28 mouse cellular contexts compared by ENCODE assay signal in genomic region chr7:16673823-16674222, GRCm38 (mm10). TPM values are rescaled to one million over a fixed set of nuclear protein-coding genes. Genes with fewer than 3 reads are reported as not detected.
"Had no signal": no experiment of that assay in that cellular context is flagged by ENCODE, and none has a peak within 500 bp of the region (broad histone marks: within the 10 kb centered on the region; RNA-seq: fewer than 3 reads in every experiment).

No protein-coding gene starts in this region.

- ATAC-seq: liver, embryonic 12.5 days; midbrain, embryonic 13.5 days; midbrain, embryonic 16.5 days had no signal

- DNase-seq: layer of hippocampus, adult 9-11 months; liver; lung, adult 18-20 months; lung, postnatal 10 days; lung, postnatal 36 days; retina, postnatal 1 day; right cerebral cortex, postnatal 25 days; spleen, adult 18-20 months; thymus, postnatal 25 days had no signal

- H3K4me2 ChIP-seq: limb, embryonic 13.5 days; liver, embryonic 12.5 days; liver, embryonic 15.5 days; lung, embryonic 15.5 days; midbrain, embryonic 13.5 days; neural tube, embryonic 13.5 days; stomach, embryonic 15.5 days had no signal

- H3K4me1 ChIP-seq: limb, embryonic 10.5 days; limb, embryonic 13.5 days; liver, embryonic 12.5 days; liver, embryonic 15.5 days; lung, embryonic 15.5 days; midbrain, embryonic 10.5 days; midbrain, embryonic 13.5 days; neural tube, embryonic 13.5 days; stomach, embryonic 15.5 days had no signal

- H3K9ac ChIP-seq: limb, embryonic 13.5 days; liver, embryonic 12.5 days; liver, embryonic 15.5 days; lung, embryonic 15.5 days; midbrain, embryonic 13.5 days; neural tube, embryonic 13.5 days; stomach, embryonic 15.5 days had no signal

- H3K4me3 ChIP-seq: layer of hippocampus, adult 2 months; limb, embryonic 10.5 days; limb, embryonic 13.5 days; liver, embryonic 12.5 days; liver, embryonic 15.5 days; lung, embryonic 15.5 days; megakaryocyte, embryonic 14.5 days; midbrain, embryonic 10.5 days; midbrain, embryonic 13.5 days; myocyte; neural tube, embryonic 13.5 days; stomach, embryonic 15.5 days had no signal

- H3K27me3 ChIP-seq: limb, embryonic 13.5 days; liver, embryonic 12.5 days; liver, embryonic 15.5 days; lung, embryonic 15.5 days; midbrain, embryonic 13.5 days; neural tube, embryonic 13.5 days; stomach, embryonic 15.5 days had no signal

- H3K9me3 ChIP-seq: limb, embryonic 10.5 days; limb, embryonic 13.5 days; liver, embryonic 12.5 days; liver, embryonic 15.5 days; lung, embryonic 15.5 days; megakaryocyte, embryonic 14.5 days; midbrain, embryonic 10.5 days; midbrain, embryonic 13.5 days; neural tube, embryonic 13.5 days; stomach, embryonic 15.5 days had no signal

- H3K36me3 ChIP-seq: limb, embryonic 10.5 days; limb, embryonic 13.5 days; liver, embryonic 12.5 days; liver, embryonic 15.5 days; lung, embryonic 15.5 days; midbrain, embryonic 10.5 days; midbrain, embryonic 13.5 days; neural tube, embryonic 13.5 days; stomach, embryonic 15.5 days had no signal

- H3K27ac ChIP-seq: layer of hippocampus, adult 2 months; limb, embryonic 10.5 days; limb, embryonic 13.5 days; liver, embryonic 12.5 days; liver, embryonic 15.5 days; lung, embryonic 15.5 days; midbrain, embryonic 10.5 days; midbrain, embryonic 13.5 days; neural tube, embryonic 13.5 days; stomach, embryonic 15.5 days had no signal

RNA-seq across cellular contexts. Expression of gene Ceacam15, which starts 1.7 kb away (rescaled TPM):
- total RNA-seq: layer of hippocampus, adult 2 months; layer of hippocampus, postnatal 25 days; left cerebral cortex, adult 18-20 months; left cerebral cortex, postnatal 25 days; monocyte, adult 5-6 weeks; neutrophil, adult 5-6 weeks had no signal
- polyA plus RNA-seq: large intestine, adult 2 months; limb, embryonic 10.5 days; limb, embryonic 13.5 days; liver, embryonic 12.5 days; liver, embryonic 15.5 days; lung, embryonic 15.5 days; midbrain, embryonic 10.5 days; midbrain, embryonic 13.5 days; midbrain, embryonic 16.5 days; myocyte; neural tube, embryonic 13.5 days; stomach, embryonic 15.5 days had no signal

RNA-seq across cellular contexts. Expression of gene Ceacam9, which starts 47.9 kb away (rescaled TPM):
- total RNA-seq: layer of hippocampus, adult 2 months; layer of hippocampus, postnatal 25 days; monocyte, adult 5-6 weeks; neutrophil, adult 5-6 weeks had no signal
- polyA plus RNA-seq: large intestine, adult 2 months; limb, embryonic 10.5 days; limb, embryonic 13.5 days; liver, embryonic 12.5 days; liver, embryonic 15.5 days; lung, embryonic 15.5 days; midbrain, embryonic 10.5 days; midbrain, embryonic 13.5 days; myocyte; neural tube, embryonic 13.5 days; stomach, embryonic 15.5 days had no signal
